16 mouse cellular contexts compared by ENCODE assay signal in the genomic region with DNA sequence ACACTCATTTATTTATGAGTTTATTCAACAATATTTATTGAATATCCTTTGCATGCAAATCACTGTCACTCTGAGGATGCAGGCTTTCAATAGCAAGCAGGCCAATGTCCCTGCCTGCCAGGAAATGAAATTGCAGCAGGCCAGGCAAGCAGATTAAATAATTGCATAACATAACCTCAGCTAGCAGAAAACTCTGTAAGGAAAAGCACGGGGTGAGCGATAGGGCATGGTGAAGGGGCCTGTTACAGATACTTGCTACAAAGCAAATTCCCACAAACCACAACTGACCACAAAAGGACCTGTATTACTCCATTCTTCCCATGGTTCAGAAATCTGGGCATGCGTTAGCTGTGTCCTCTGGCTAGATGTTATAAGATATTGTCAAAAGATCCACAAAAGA.
"Had no signal": no experiment of that assay in that cellular context is flagged by ENCODE, and none has a peak within 500 bp of the region (broad histone marks: within the 10 kb centered on the region; RNA-seq: fewer than 3 reads in every experiment).

No protein-coding gene starts in this region.

- ATAC-seq: liver, postnatal 0 days; lung, postnatal 0 days had no signal

- H3K36me3 ChIP-seq: limb, embryonic 10.5 days; limb, embryonic 13.5 days had no signal

- H3K27me3 ChIP-seq: limb, embryonic 13.5 days had no signal

- H3K4me3 ChIP-seq: limb, embryonic 10.5 days; limb, embryonic 13.5 days had no signal

- DNase-seq: kidney, adult 9 months; kidney, postnatal 14 days; kidney, postnatal 4 days; liver, postnatal 0 days; lung, embryonic 14.5 days; lung, postnatal 36 days; midbrain, embryonic 14.5 days; right cerebral cortex, adult 18-20 months; right cerebral cortex, postnatal 14 days; right cerebral cortex, postnatal 4 days; thymus, adult 2 months; thymus, postnatal 14 days; thymus, postnatal 4 days had no signal
